Mouse (Mus musculus): ENCODE measurements around the gene Gm11639.

- TF ChIP-seq CTCF (IDR thresholded peaks at IDR 0.05; ENCODE audit: borderline replicate concordance, control insufficient read depth, extremely low read depth, insufficient read depth, low read length, poor library complexity) = no peak
- TF ChIP-seq POLR2A (IDR thresholded peaks at IDR 0.05; ENCODE audit: control insufficient read depth, extremely low read depth, insufficient read depth, low read length, poor library complexity) = no peak
Observed at GRCm38 (mm10) chr11:104664441-104664840, 21.1 kb upstream of the Gm11639 start.

Measured in thymus, adult 2 months (tissue).